Mouse (Mus musculus) G1E (cell line): ENCODE measurements around the gene Notum.

Experiments
- CTCF ChIP-seq: IDR thresholded peaks from 2 replicates; pipeline ENCODE4 v1.5.1; 2012; ENCODE audit warnings: low read depth, low read length, inconsistent platforms, mixed read lengths
- POLR2AphosphoS5 ChIP-seq: IDR thresholded peaks from 2 replicates; pipeline ENCODE4 v1.6.1; 2012; ENCODE audit warnings: low read depth, low read length, inconsistent platforms; ENCODE audit not compliant: insufficient replicate concordance

DNA sequence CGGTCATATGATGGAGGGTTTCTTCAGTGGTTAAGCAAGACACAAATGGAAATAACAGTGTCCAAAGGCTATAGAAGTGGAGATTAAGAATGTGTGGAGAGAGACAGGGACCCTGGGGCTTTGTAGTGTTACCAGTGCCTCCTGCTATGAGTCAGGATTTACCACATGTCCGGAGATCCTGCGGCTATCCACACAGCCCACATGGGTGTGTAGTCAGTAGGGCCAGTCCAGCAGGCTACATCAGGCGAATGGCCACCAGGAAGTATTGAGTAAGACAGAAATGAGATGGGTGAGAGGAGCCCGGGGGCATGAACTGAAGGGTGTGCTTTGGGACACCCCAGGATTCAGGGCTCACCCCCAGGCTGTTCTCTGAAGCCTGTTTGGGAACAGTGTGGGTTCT, 21.7 kb upstream of the Notum start:
- TF ChIP-seq CTCF, result no peak
- no peak for TF ChIP-seq POLR2AphosphoS5
